Mouse (Mus musculus): Measurements from ENCODE around the gene Gfra1. TPM values are rescaled to one million over a fixed set of nuclear protein-coding genes. Genes with fewer than 3 reads are reported as not detected.

Gfra1 gene
- polyA plus RNA-seq, 1 experiment, result not detected

- H3K4me3 ChIP-seq (ENCODE audit: insufficient read depth, low read length), result no peak overlapping the region
- H3K27ac ChIP-seq (ENCODE audit: insufficient read depth, low read depth, low read length), result no peak overlapping the region
- H3K4me1 ChIP-seq (ENCODE audit: control insufficient read depth, insufficient read depth, low read length), result no peaks in the 10 kb centered on the region
- no peak for TF ChIP-seq CTCF (IDR thresholded peaks at IDR 0.05; ENCODE audit: low read depth, low read length)
- no peak for TF ChIP-seq POLR2A (IDR thresholded peaks at IDR 0.05; ENCODE audit: borderline replicate concordance, low read depth, low read length)
Measured at GRCm38 (mm10) chr19:58399166-58399565, 56.5 kb downstream of the Gfra1 start.

- TF ChIP-seq CTCF (IDR thresholded peaks at IDR 0.05; ENCODE audit: low read depth, low read length) (no peak), POLR2A (IDR thresholded peaks at IDR 0.05; ENCODE audit: borderline replicate concordance, low read depth, low read length) (no peak)
- no peak overlapping the region for H3K4me3 ChIP-seq (ENCODE audit: insufficient read depth, low read length)
- no peak overlapping the region for H3K27ac ChIP-seq (ENCODE audit: insufficient read depth, low read depth, low read length)
- no peaks in the 10 kb centered on the region for H3K4me1 ChIP-seq (ENCODE audit: control insufficient read depth, insufficient read depth, low read length)
Measured at GRCm38 (mm10) chr19:58396604-58396984, 59.1 kb downstream of the Gfra1 start.

- Histone ChIP-seq H3K4me1 (ENCODE audit: control insufficient read depth, insufficient read depth, low read length) (no peaks in the 10 kb centered on the region), H3K4me3 (ENCODE audit: insufficient read depth, low read length) (no peak overlapping the region), H3K27ac (ENCODE audit: insufficient read depth, low read depth, low read length) (no peak overlapping the region)
- TF ChIP-seq CTCF (IDR thresholded peaks at IDR 0.05; ENCODE audit: low read depth, low read length) (no peak), POLR2A (IDR thresholded peaks at IDR 0.05; ENCODE audit: borderline replicate concordance, low read depth, low read length) (no peak)
Measured at GRCm38 (mm10) chr19:58395785-58396603, 59.7 kb downstream of the Gfra1 start.

GRCm38 (mm10) chr19:58393121-58393520, 62.6 kb downstream of the Gfra1 start:
- no peak for TF ChIP-seq CTCF (IDR thresholded peaks at IDR 0.05; ENCODE audit: low read depth, low read length)
- no peak for TF ChIP-seq POLR2A (IDR thresholded peaks at IDR 0.05; ENCODE audit: borderline replicate concordance, low read depth, low read length)
- H3K4me3 ChIP-seq (ENCODE audit: insufficient read depth, low read length), result no peak overlapping the region
- no peak overlapping the region for H3K27ac ChIP-seq (ENCODE audit: insufficient read depth, low read depth, low read length)
- no peaks in the 10 kb centered on the region for H3K4me1 ChIP-seq (ENCODE audit: control insufficient read depth, insufficient read depth, low read length)

- TF ChIP-seq POLR2A (IDR thresholded peaks at IDR 0.05; ENCODE audit: borderline replicate concordance, low read depth, low read length), result no peak
- no peak for TF ChIP-seq CTCF (IDR thresholded peaks at IDR 0.05; ENCODE audit: low read depth, low read length)
- Histone ChIP-seq H3K4me3 (ENCODE audit: insufficient read depth, low read length) (no peak overlapping the region), H3K27ac (ENCODE audit: insufficient read depth, low read depth, low read length) (no peak overlapping the region), H3K4me1 (ENCODE audit: control insufficient read depth, insufficient read depth, low read length) (no peaks in the 10 kb centered on the region)
Measured at GRCm38 (mm10) chr19:58391796-58392195, 63.9 kb downstream of the Gfra1 start.

GRCm38 (mm10) chr19:58389466-58389865, 66.2 kb downstream of the Gfra1 start:
- Histone ChIP-seq H3K4me1 (ENCODE audit: control insufficient read depth, insufficient read depth, low read length) (no peaks in the 10 kb centered on the region), H3K4me3 (ENCODE audit: insufficient read depth, low read length) (no peak overlapping the region), H3K27ac (ENCODE audit: insufficient read depth, low read depth, low read length) (no peak overlapping the region)
- TF ChIP-seq CTCF (IDR thresholded peaks at IDR 0.05; ENCODE audit: low read depth, low read length) (no peak), POLR2A (IDR thresholded peaks at IDR 0.05; ENCODE audit: borderline replicate concordance, low read depth, low read length) (no peak)

GRCm38 (mm10) chr19:58388851-58389447, 66.8 kb downstream of the Gfra1 start:
- TF ChIP-seq CTCF (IDR thresholded peaks at IDR 0.05; ENCODE audit: low read depth, low read length), result no peak
- TF ChIP-seq POLR2A (IDR thresholded peaks at IDR 0.05; ENCODE audit: borderline replicate concordance, low read depth, low read length), result no peak
- Histone ChIP-seq H3K4me3 (ENCODE audit: insufficient read depth, low read length) (no peak overlapping the region), H3K4me1 (ENCODE audit: control insufficient read depth, insufficient read depth, low read length) (no peaks in the 10 kb centered on the region), H3K27ac (ENCODE audit: insufficient read depth, low read depth, low read length) (no peak overlapping the region)

- Histone ChIP-seq H3K4me1 (ENCODE audit: control insufficient read depth, insufficient read depth, low read length) (no peaks in the 10 kb centered on the region), H3K4me3 (ENCODE audit: insufficient read depth, low read length) (no peak overlapping the region), H3K27ac (ENCODE audit: insufficient read depth, low read depth, low read length) (no peak overlapping the region)
- TF ChIP-seq POLR2A (IDR thresholded peaks at IDR 0.05; ENCODE audit: borderline replicate concordance, low read depth, low read length), result no peak
- TF ChIP-seq CTCF (IDR thresholded peaks at IDR 0.05; ENCODE audit: low read depth, low read length), result no peak
Measured at GRCm38 (mm10) chr19:58383273-58383672, 72.4 kb downstream of the Gfra1 start.

GRCm38 (mm10) chr19:58382535-58382934, 73.2 kb downstream of the Gfra1 start:
- H3K4me1 ChIP-seq (ENCODE audit: control insufficient read depth, insufficient read depth, low read length), result no peaks in the 10 kb centered on the region
- H3K27ac ChIP-seq (ENCODE audit: insufficient read depth, low read depth, low read length), result no peak overlapping the region
- no peak overlapping the region for H3K4me3 ChIP-seq (ENCODE audit: insufficient read depth, low read length)
- no peak for TF ChIP-seq POLR2A (IDR thresholded peaks at IDR 0.05; ENCODE audit: borderline replicate concordance, low read depth, low read length)
- no peak for TF ChIP-seq CTCF (IDR thresholded peaks at IDR 0.05; ENCODE audit: low read depth, low read length)

GRCm38 (mm10) chr19:58377969-58378368, 77.7 kb downstream of the Gfra1 start:
- H3K4me1 ChIP-seq (ENCODE audit: control insufficient read depth, insufficient read depth, low read length), result no peaks in the 10 kb centered on the region
- TF ChIP-seq CTCF (IDR thresholded peaks at IDR 0.05; ENCODE audit: low read depth, low read length) (no peak), POLR2A (IDR thresholded peaks at IDR 0.05; ENCODE audit: borderline replicate concordance, low read depth, low read length) (no peak)
- no peak overlapping the region for H3K27ac ChIP-seq (ENCODE audit: insufficient read depth, low read depth, low read length)
- no peak overlapping the region for H3K4me3 ChIP-seq (ENCODE audit: insufficient read depth, low read length)

Data from bone marrow macrophage, adult 2 months (primary cell).